Mouse (Mus musculus) neural tube, embryonic 14.5 days (tissue): ENCODE measurements around the gene E130308A19Rik. TPM values are rescaled to one million over a fixed set of nuclear protein-coding genes. Genes with fewer than 3 reads are reported as not detected.

Experiments used
- ATAC-seq: fragments of 200-750 bp; cut with Nextera tagmentation; 2 replicates; pipeline ENCODE4 v1.8.0; 2017; ENCODE audit warnings: low read depth, mild to moderate bottlenecking, moderate TSS enrichment, moderate library complexity
- H3K27ac ChIP-seq: fragments of 300-500 bp; sonication (generic); 2 replicates; pipeline ENCODE4 v1.5.1; 2014; ENCODE audit warnings: low read depth, mild to moderate bottlenecking, control low read depth, low read length, moderate library complexity, mixed read lengths
- H3K27me3 ChIP-seq: fragments of 300-500 bp; sonication (generic); 2 replicates; pipeline ENCODE4 v1.6.1; 2014; ENCODE audit warnings: low read length; ENCODE audit not compliant: control insufficient read depth, insufficient read depth
- H3K36me3 ChIP-seq: fragments of 300-500 bp; sonication (generic); 2 replicates; pipeline ENCODE4 v1.6.1; 2014; ENCODE audit warnings: low read length, mixed read lengths; ENCODE audit not compliant: control insufficient read depth, insufficient read depth
- H3K4me1 ChIP-seq: fragments of 300-500 bp; sonication (generic); 2 replicates; pipeline ENCODE4 v1.6.1; 2014; ENCODE audit warnings: low read length; ENCODE audit not compliant: control insufficient read depth, insufficient read depth
- H3K4me2 ChIP-seq: fragments of 300-500 bp; sonication (generic); 2 replicates; pipeline ENCODE4 v1.6.1; 2014; ENCODE audit warnings: mild to moderate bottlenecking, low read depth, low read length, control low read depth
- H3K4me3 ChIP-seq: fragments of 300-500 bp; sonication (generic); 2 replicates; pipeline ENCODE4 v1.5.1; 2014; ENCODE audit warnings: low read depth, low read length, control low read depth, mixed read lengths
- H3K9ac ChIP-seq: fragments of 300-500 bp; sonication (generic); replicated peaks from 2 replicates; pipeline ENCODE4 v1.6.1; 2014; ENCODE audit warnings: low read depth, mild to moderate bottlenecking, control low read depth, low read length, mixed read lengths
- H3K9me3 ChIP-seq: fragments of 300-500 bp; sonication (generic); 2 replicates; pipeline ENCODE4 v1.6.1; 2016; ENCODE audit warnings: low read length; ENCODE audit not compliant: control insufficient read depth
- WGBS: fragments of 180-500 bp; shearing (Covaris S2); extraction: QIAGEN DNeasy Blood & Tissue Kit; methylation state at CpG from one replicate; pipeline ENCODE4 v1.1.7; 2014; 5-methylcytosine and 5-hydroxymethylcytosine counted together
- polyA plus RNA-seq: library from polyadenylated mRNA; unstranded; fragments of >200 nt; fragmentation: Nextera tagmentation; extraction: Ambion mirVana; gene quantifications from 2 replicates; pipeline ENCODE4 v1.2.1, GENCODE M21; 2014

Gene E130308A19Rik
- polyA plus RNA-seq, 1 experiment from 2014 or later, result 59.8 TPM

- WGBS, result 80% methylated on average over 12 of the region's 12 CpGs
- Histone ChIP-seq H3K36me3 (peaks cover 2% of the 10 kb centered on the region; the same call in 1 of the 2 replicates), H3K9ac (no peak overlapping the region), H3K9me3 (no peaks in the 10 kb centered on the region), H3K27me3 (no peaks in the 10 kb centered on the region), H3K27ac (no peak overlapping the region), H3K4me2 (no peak overlapping the region), H3K4me1 (no peaks in the 10 kb centered on the region), H3K4me3 (no peak overlapping the region)
- peak; percentile 16; the same call in 1 of the 2 replicates for ATAC-seq
These were observed 131.7 kb downstream of the E130308A19Rik start for GRCm38 (mm10) chr4:59757452-59758435.

- Histone ChIP-seq H3K4me2 (no peak overlapping the region), H3K9me3 (no peaks in the 10 kb centered on the region), H3K4me1 (no peaks in the 10 kb centered on the region), H3K9ac (no peak overlapping the region), H3K36me3 (no peaks in the 10 kb centered on the region), H3K27me3 (no peaks in the 10 kb centered on the region), H3K27ac (no peak overlapping the region), H3K4me3 (no peak overlapping the region)
- no peak for ATAC-seq
- 75% methylated on average over 4 of the region's 4 CpGs for WGBS
These were observed 134.0 kb downstream of the E130308A19Rik start for GRCm38 (mm10) chr4:59760016-59760415.

- Histone ChIP-seq H3K4me1 (peaks cover 4% of the 10 kb centered on the region; the same call in 1 of the 2 replicates), H3K9me3 (no peaks in the 10 kb centered on the region), H3K36me3 (no peaks in the 10 kb centered on the region), H3K27ac (no peak overlapping the region), H3K9ac (no peak overlapping the region), H3K27me3 (no peaks in the 10 kb centered on the region), H3K4me2 (no peak overlapping the region), H3K4me3 (no peak overlapping the region)
- WGBS, result 52% methylated on average over 10 of the region's 10 CpGs
- ATAC-seq, result no peak
These were observed 134.8 kb downstream of the E130308A19Rik start for GRCm38 (mm10) chr4:59760636-59761364.

GRCm38 (mm10) chr4:59761365-59761729, 135.3 kb downstream of the E130308A19Rik start:
- H3K4me2 ChIP-seq, result no peak overlapping the region
- no peak for ATAC-seq

GRCm38 (mm10) chr4:59764950-59765349, 138.9 kb downstream of the E130308A19Rik start:
- no peak overlapping the region for H3K4me3 ChIP-seq
- H3K4me2 ChIP-seq, result no peak overlapping the region
- peaks cover 7% of the 10 kb centered on the region; the same call in 1 of the 2 replicates for H3K4me1 ChIP-seq
- no peaks in the 10 kb centered on the region for H3K9me3 ChIP-seq
- no peaks in the 10 kb centered on the region for H3K36me3 ChIP-seq
- H3K27ac ChIP-seq, result peak overlapping the region; percentile 52; the same call in 1 of the 2 replicates
- peak; percentile 25; the same call in 1 of the 2 replicates for ATAC-seq
- H3K9ac ChIP-seq, result no peak overlapping the region
- WGBS, result 72% methylated on average over 7 of the region's 7 CpGs
- H3K27me3 ChIP-seq, result no peaks in the 10 kb centered on the region

More at GRCm38 (mm10) chr4:59761365-59761729, 135.3 kb downstream of the E130308A19Rik start:
- Histone ChIP-seq H3K27me3 (no peaks in the 10 kb centered on the region), H3K36me3 (no peaks in the 10 kb centered on the region), H3K4me1 (peaks cover 7% of the 10 kb centered on the region; the same call in 1 of the 2 replicates), H3K9ac (no peak overlapping the region), H3K9me3 (no peaks in the 10 kb centered on the region), H3K27ac (no peak overlapping the region), H3K4me3 (no peak overlapping the region)
- 81% methylated on average over 4 of the region's 4 CpGs for WGBS

- Histone ChIP-seq H3K4me1 (peaks cover 7% of the 10 kb centered on the region; the same call in 1 of the 2 replicates), H3K27me3 (no peaks in the 10 kb centered on the region), H3K4me2 (no peak overlapping the region), H3K27ac (peak overlapping the region; percentile 52), H3K9ac (no peak overlapping the region), H3K9me3 (no peaks in the 10 kb centered on the region), H3K36me3 (peaks cover under 1% of the 10 kb centered on the region), H3K4me3 (no peak overlapping the region)
- 8% methylated on average over 7 of the region's 7 CpGs for WGBS
- ATAC-seq, result peak; percentile 62
These were observed 139.5 kb downstream of the E130308A19Rik start for GRCm38 (mm10) chr4:59765385-59766005.

- Histone ChIP-seq H3K4me2 (no peak overlapping the region), H3K9ac (no peak overlapping the region), H3K27ac (no peak overlapping the region), H3K9me3 (no peaks in the 10 kb centered on the region), H3K36me3 (peaks cover 17% of the 10 kb centered on the region), H3K4me3 (no peak overlapping the region), H3K27me3 (no peaks in the 10 kb centered on the region), H3K4me1 (peaks cover 11% of the 10 kb centered on the region; the same call in 1 of the 2 replicates)
- no peak for ATAC-seq
- 93% methylated on average over 2 of the region's 2 CpGs for WGBS
These were observed 141.7 kb downstream of the E130308A19Rik start for GRCm38 (mm10) chr4:59767717-59768116.

- Histone ChIP-seq H3K9me3 (no peaks in the 10 kb centered on the region), H3K4me1 (0 out of 2 replicates have a peak, but pooled peaks cover 4% of the 10 kb centered on the region), H3K4me3 (no peak overlapping the region), H3K9ac (no peak overlapping the region), H3K27me3 (no peaks in the 10 kb centered on the region), H3K36me3 (peaks cover 24% of the 10 kb centered on the region), H3K27ac (no peak overlapping the region), H3K4me2 (no peak overlapping the region)
- ATAC-seq, result no peak
- WGBS, result 35% methylated on average over 17 of the region's 17 CpGs
These were observed 146.3 kb downstream of the E130308A19Rik start for GRCm38 (mm10) chr4:59772171-59772879.
